Mouse (Mus musculus): Measurements from ENCODE around the gene Lyl1. TPM values are rescaled to one million over a fixed set of nuclear protein-coding genes. Genes with fewer than 3 reads are reported as not detected.
"Not testable (repeated sequence)": the region's sequence is repeated elsewhere in the genome, so short reads cannot be mapped to it uniquely, and the experiment has no call there.

The Lyl1 gene
- total and polyA plus RNA-seq, 2 experiments from 2014 or later = 2.0 to 4.6 TPM

GRCm38 (mm10) chr8:84664566-84665384 is 36.5 kb upstream of the Lyl1 start:
- WGBS = under 1% methylated on average over 29 of the region's 29 CpGs

GRCm38 (mm10) chr8:84665385-84665893 is 35.8 kb upstream of the Lyl1 start:
- peak; percentile 44; the same call in 1 of the 2 replicates for TF ChIP-seq CTCF (IDR thresholded peaks at IDR 0.05)
- H3K4me1 ChIP-seq (ENCODE audit: insufficient read depth, low read length) = peaks cover 4% of the 10 kb centered on the region; the same call in 1 of the 2 replicates
- no peaks in the 10 kb centered on the region for H3K9me3 ChIP-seq (ENCODE audit: low read length)
- peak overlapping the region; percentile 70 for H3K9ac ChIP-seq (replicated peaks; ENCODE audit: low read length, poor library complexity, severe bottlenecking)
- ATAC-seq (ENCODE audit: low FRiP score) (0 out of 2 replicates have a peak, but pooled peaks have one; percentile 1), DNase-seq (ENCODE audit: low spot score) (no peak)
- WGBS = 2% methylated on average over 14 of the region's 14 CpGs
- peak overlapping the region; percentile 73 for H3K4me2 ChIP-seq (ENCODE audit: low read depth, low read length, poor library complexity, severe bottlenecking)
- peak overlapping the region; percentile 86 for H3K27ac ChIP-seq (ENCODE audit: low read depth, low read length)
- H3K4me3 ChIP-seq (ENCODE audit: low read depth, low read length) = peak overlapping the region; percentile 58
- no peaks in the 10 kb centered on the region for H3K27me3 ChIP-seq (ENCODE audit: insufficient read depth, low read length)
- H3K36me3 ChIP-seq (ENCODE audit: insufficient read depth, low read length) = peaks cover 8% of the 10 kb centered on the region; the same call in 1 of the 2 replicates

More at GRCm38 (mm10) chr8:84664566-84665384, 36.5 kb upstream of the Lyl1 start:
- Histone ChIP-seq H3K27ac (ENCODE audit: low read depth, low read length) (peak overlapping the region; percentile 86), H3K4me3 (ENCODE audit: low read depth, low read length) (peak overlapping the region; percentile 58), H3K36me3 (ENCODE audit: insufficient read depth, low read length) (peaks cover 8% of the 10 kb centered on the region; the same call in 1 of the 2 replicates), H3K27me3 (ENCODE audit: insufficient read depth, low read length) (0 out of 2 replicates have a peak, but pooled peaks cover 1% of the 10 kb centered on the region), H3K4me1 (ENCODE audit: insufficient read depth, low read length) (peaks cover 4% of the 10 kb centered on the region; the same call in 1 of the 2 replicates), H3K9me3 (ENCODE audit: low read length) (no peaks in the 10 kb centered on the region), H3K4me2 (ENCODE audit: low read depth, low read length, poor library complexity, severe bottlenecking) (peak overlapping the region; percentile 73), H3K9ac (replicated peaks; ENCODE audit: low read length, poor library complexity, severe bottlenecking) (peak overlapping the region; percentile 70)
- DNase-seq (ENCODE audit: low spot score) (peak; percentile 91), ATAC-seq (ENCODE audit: low FRiP score) (peak; percentile 76)
- peak; percentile 72 for TF ChIP-seq CTCF (IDR thresholded peaks at IDR 0.05)

GRCm38 (mm10) chr8:84668081-84668480 is 33.2 kb upstream of the Lyl1 start:
- Histone ChIP-seq H3K27ac (ENCODE audit: low read depth, low read length) (no peak overlapping the region), H3K4me2 (ENCODE audit: low read depth, low read length, poor library complexity, severe bottlenecking) (no peak overlapping the region), H3K4me1 (ENCODE audit: insufficient read depth, low read length) (0 out of 2 replicates have a peak, but pooled peaks cover 4% of the 10 kb centered on the region), H3K36me3 (ENCODE audit: insufficient read depth, low read length) (peaks cover 10% of the 10 kb centered on the region), H3K9ac (replicated peaks; ENCODE audit: low read length, poor library complexity, severe bottlenecking) (no peak overlapping the region), H3K27me3 (ENCODE audit: insufficient read depth, low read length) (no peaks in the 10 kb centered on the region), H3K4me3 (ENCODE audit: low read depth, low read length) (no peak overlapping the region), H3K9me3 (ENCODE audit: low read length) (no peaks in the 10 kb centered on the region)
- TF ChIP-seq CTCF (IDR thresholded peaks at IDR 0.05) = no peak
- DNase-seq (ENCODE audit: low spot score) = no peak
- no peak for ATAC-seq (ENCODE audit: low FRiP score)
- 84% methylated on average over 1 of the region's 1 CpGs for WGBS

- no peak overlapping the region for H3K4me3 ChIP-seq (ENCODE audit: low read depth, low read length)
- H3K4me2 ChIP-seq (ENCODE audit: low read depth, low read length, poor library complexity, severe bottlenecking) = no peak overlapping the region
- no peak overlapping the region for H3K9ac ChIP-seq (replicated peaks; ENCODE audit: low read length, poor library complexity, severe bottlenecking)
- no peaks in the 10 kb centered on the region for H3K27me3 ChIP-seq (ENCODE audit: insufficient read depth, low read length)
- no peaks in the 10 kb centered on the region for H3K9me3 ChIP-seq (ENCODE audit: low read length)
- ATAC-seq (ENCODE audit: low FRiP score) = no peak
- peaks cover 17% of the 10 kb centered on the region for H3K36me3 ChIP-seq (ENCODE audit: insufficient read depth, low read length)
- TF ChIP-seq CTCF (IDR thresholded peaks at IDR 0.05) = no peak
- DNase-seq (ENCODE audit: low spot score) = no peak
- WGBS = 85% methylated on average over 6 of the region's 6 CpGs
- H3K27ac ChIP-seq (ENCODE audit: low read depth, low read length) = no peak overlapping the region
- 0 out of 2 replicates have a peak, but pooled peaks cover 4% of the 10 kb centered on the region for H3K4me1 ChIP-seq (ENCODE audit: insufficient read depth, low read length)
Measured at GRCm38 (mm10) chr8:84668731-84669485, 32.3 kb upstream of the Lyl1 start.

GRCm38 (mm10) chr8:84670295-84671006 is 30.8 kb upstream of the Lyl1 start:
- H3K36me3 ChIP-seq (ENCODE audit: insufficient read depth, low read length) = peaks cover 28% of the 10 kb centered on the region
- ATAC-seq (ENCODE audit: low FRiP score); H3K9me3 ChIP-seq (ENCODE audit: low read length); H3K9ac ChIP-seq (replicated peaks; ENCODE audit: low read length, poor library complexity, severe bottlenecking); H3K4me3 ChIP-seq (ENCODE audit: low read depth, low read length); H3K27me3 ChIP-seq (ENCODE audit: insufficient read depth, low read length); H3K4me1 ChIP-seq (ENCODE audit: insufficient read depth, low read length); H3K27ac ChIP-seq (ENCODE audit: low read depth, low read length); H3K4me2 ChIP-seq (ENCODE audit: low read depth, low read length, poor library complexity, severe bottlenecking); DNase-seq (ENCODE audit: low spot score): not testable (repeated sequence)
- 91% methylated on average over 5 of the region's 5 CpGs for WGBS
